Comparison of ENCODE assay signal across 19 mouse cellular contexts in the genomic region with DNA sequence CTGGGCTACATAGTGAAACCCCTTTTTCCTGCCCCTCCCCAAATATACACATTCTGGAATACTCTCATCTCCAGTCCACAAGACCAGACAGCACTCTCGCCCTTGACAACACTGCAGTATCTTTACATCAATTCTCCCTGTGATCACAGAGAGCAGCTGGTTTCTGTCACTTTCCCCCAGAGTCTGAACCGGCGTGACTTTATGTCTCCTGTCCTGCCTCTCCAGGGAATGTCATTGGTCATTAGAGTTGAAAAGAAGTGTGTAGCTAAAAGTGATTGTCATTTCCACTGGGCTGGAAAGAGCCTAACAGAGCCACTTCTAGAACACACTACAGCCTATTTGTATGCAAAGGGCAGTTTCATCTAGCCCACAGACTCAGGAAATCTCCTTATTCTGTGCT. TPM values are rescaled to one million over a fixed set of nuclear protein-coding genes. Genes with fewer than 3 reads are reported as not detected.
DNase-seq lines count a peak whose midpoint lies in the region; ATAC-seq and TF ChIP-seq lines count a peak whose summit lies in the region.
"Had no signal": no experiment of that assay in that cellular context is flagged by ENCODE, and none has a peak within 500 bp of the region (broad histone marks: within the 10 kb centered on the region; RNA-seq: fewer than 3 reads in every experiment).

No protein-coding gene starts in this region.

- H3K4me2 ChIP-seq in kidney, embryonic 15.5 days, result no peak overlapping the region
- H3K4me2 ChIP-seq in lung, postnatal 0 days (replicated peaks; ENCODE audit: low read depth, low read length), result no peak overlapping the region
- no peak overlapping the region for H3K4me2 ChIP-seq in midbrain, postnatal 0 days (ENCODE audit: low read depth, low read length, poor library complexity, severe bottlenecking)
- H3K4me2 ChIP-seq: forebrain, embryonic 15.5 days; heart, embryonic 15.5 days; midbrain, embryonic 12.5 days had no signal

- ATAC-seq in kidney, embryonic 15.5 days (replicated peaks; ENCODE audit: low FRiP score), result 0 out of 2 replicates have a peak, but pooled peaks have one; percentile 52
- ATAC-seq in lung, postnatal 0 days, result peak; percentile 43; the same call in 1 of the 2 replicates
- ATAC-seq in midbrain, postnatal 0 days (ENCODE audit: low FRiP score), result no peak
- ATAC-seq: forebrain, embryonic 15.5 days; intestine, embryonic 16.5 days had no signal

- WGBS in kidney, embryonic 15.5 days, result 22% methylated on average over 3 of the region's 3 CpGs
- WGBS in lung, postnatal 0 days, result 50% methylated on average over 3 of the region's 3 CpGs
- 33% methylated on average over 3 of the region's 3 CpGs for WGBS in midbrain, postnatal 0 days

- 0 out of 2 replicates have a peak, but pooled peaks cover 3% of the 10 kb centered on the region for H3K4me1 ChIP-seq in kidney, embryonic 15.5 days
- no peaks in the 10 kb centered on the region for H3K4me1 ChIP-seq in lung, postnatal 0 days (ENCODE audit: insufficient read depth, low read depth, low read length)
- 0 out of 2 replicates have a peak, but pooled peaks cover 3% of the 10 kb centered on the region for H3K4me1 ChIP-seq in midbrain, postnatal 0 days (ENCODE audit: insufficient read depth, low read length)
- H3K4me1 ChIP-seq: heart, embryonic 15.5 days had no signal

- no peak for TF ChIP-seq CTCF in lung, postnatal 0 days (IDR thresholded peaks at IDR 0.05)
- TF ChIP-seq CTCF in brain, embryonic 14.5 days (IDR thresholded peaks at IDR 0.05; ENCODE audit: borderline replicate concordance, extremely low read depth, insufficient read depth, insufficient read length), result no peak
- no peak for TF ChIP-seq CTCF in midbrain, postnatal 0 days (IDR thresholded peaks at IDR 0.05)

- no peak overlapping the region; the same call in 1 of the 2 replicates for H3K27ac ChIP-seq in kidney, embryonic 15.5 days
- H3K27ac ChIP-seq in lung, postnatal 0 days (ENCODE audit: low read length), result no peak overlapping the region
- H3K27ac ChIP-seq in midbrain, postnatal 0 days (ENCODE audit: low read depth, low read length), result no peak overlapping the region
- H3K27ac ChIP-seq: forebrain, embryonic 15.5 days; heart, embryonic 15.5 days; liver, embryonic 14.5 days; macrophage; midbrain, embryonic 12.5 days had no signal

- H3K9ac ChIP-seq in kidney, embryonic 15.5 days, result no peak overlapping the region
- no peak overlapping the region for H3K9ac ChIP-seq in lung, postnatal 0 days (replicated peaks; ENCODE audit: low read depth)
- no peak overlapping the region for H3K9ac ChIP-seq in midbrain, postnatal 0 days (replicated peaks; ENCODE audit: low read length, poor library complexity, severe bottlenecking)
- H3K9ac ChIP-seq: forebrain, embryonic 15.5 days; heart, embryonic 15.5 days; liver, embryonic 14.5 days; midbrain, embryonic 12.5 days had no signal

- no peaks in the 10 kb centered on the region; the same call in 1 of the 2 replicates for H3K9me3 ChIP-seq in kidney, embryonic 15.5 days (replicated peaks)
- no peaks in the 10 kb centered on the region for H3K9me3 ChIP-seq in lung, postnatal 0 days (ENCODE audit: low read length)
- no peaks in the 10 kb centered on the region for H3K9me3 ChIP-seq in midbrain, postnatal 0 days (ENCODE audit: low read length)
- H3K9me3 ChIP-seq: forebrain, embryonic 15.5 days; heart, embryonic 15.5 days; midbrain, embryonic 12.5 days had no signal

- H3K27me3 ChIP-seq in kidney, embryonic 15.5 days, result no peaks in the 10 kb centered on the region
- no peaks in the 10 kb centered on the region for H3K27me3 ChIP-seq in lung, postnatal 0 days (replicated peaks; ENCODE audit: insufficient read depth, low read length)
- no peaks in the 10 kb centered on the region for H3K27me3 ChIP-seq in midbrain, postnatal 0 days (ENCODE audit: insufficient read depth, low read length)
- H3K27me3 ChIP-seq: forebrain, embryonic 15.5 days; heart, embryonic 15.5 days; midbrain, embryonic 12.5 days had no signal

- TF ChIP-seq POLR2A in brain, embryonic 14.5 days (IDR thresholded peaks at IDR 0.05; ENCODE audit: borderline replicate concordance, extremely low read depth, insufficient read depth, insufficient read length, poor library complexity, severe bottlenecking), result no peak

- no peak overlapping the region for H3K4me3 ChIP-seq in kidney, embryonic 15.5 days (replicated peaks)
- H3K4me3 ChIP-seq in lung, postnatal 0 days (ENCODE audit: low read depth, low read length), result no peak overlapping the region
- H3K4me3 ChIP-seq in midbrain, postnatal 0 days (ENCODE audit: low read depth, low read length), result no peak overlapping the region
- H3K4me3 ChIP-seq: forebrain, embryonic 15.5 days; heart, embryonic 15.5 days; midbrain, embryonic 12.5 days had no signal

- no peak for TF ChIP-seq EP300 in lung, postnatal 0 days (IDR thresholded peaks at IDR 0.05)

- no peak for DNase-seq in kidney, postnatal 14 days
- peak; percentile 51 for DNase-seq in lung, postnatal 0 days (ENCODE audit: low spot score)
- DNase-seq in lung, postnatal 14 days, result no peak
- DNase-seq in brain, embryonic 14.5 days (ENCODE audit: low read depth), result peak; percentile 57
- DNase-seq in midbrain, postnatal 0 days (ENCODE audit: low spot score), result peak; percentile 37
- no peak for DNase-seq in adrenal gland, postnatal 25 days
- DNase-seq: adrenal gland, adult 8-10 months; cerebellum, postnatal 10 days; gastrocnemius, postnatal 14 days; heart, postnatal 4 days; layer of hippocampus, postnatal 36 days; thymus, postnatal 25 days had no signal

- no peaks in the 10 kb centered on the region for H3K36me3 ChIP-seq in kidney, embryonic 15.5 days
- H3K36me3 ChIP-seq in lung, postnatal 0 days (ENCODE audit: insufficient read depth, low read length), result no peaks in the 10 kb centered on the region
- no peaks in the 10 kb centered on the region for H3K36me3 ChIP-seq in midbrain, postnatal 0 days (ENCODE audit: insufficient read depth, low read length)
- H3K36me3 ChIP-seq: forebrain, embryonic 15.5 days; heart, embryonic 15.5 days; midbrain, embryonic 12.5 days had no signal

RNA-seq across cellular contexts. Expression of a gene that starts 43.2 kb away (rescaled TPM):
- 31.1 and 35.2 TPM in 2 replicates for polyA plus RNA-seq in kidney, embryonic 15.5 days (2015; fragmentation: Nextera tagmentation; extraction: Ambion mirVana)
- polyA plus RNA-seq in lung, postnatal 0 days (2015; fragmentation: Nextera tagmentation; extraction: Ambion mirVana), result 33.2 and 37.7 TPM in 2 replicates
- polyA plus RNA-seq in brain, embryonic 14.5 days (2012; rRNA removed), result 10.2 and 11.7 TPM in 2 replicates
- 8.8 TPM in 2 replicates for total RNA-seq in midbrain, postnatal 0 days (2014; rRNA removed)
- polyA plus RNA-seq in midbrain, postnatal 0 days (2015; fragmentation: Nextera tagmentation; extraction: Ambion mirVana), result 19.2 and 20.2 TPM in 2 replicates
- total RNA-seq in adrenal gland, postnatal 25 days (2021), result 50.8 and 59.9 TPM in 2 replicates

Comparison
In these comparisons a context has a peak if more than half of its experiments do, and no peak if none do; other contexts are left out.
1. DNase-seq: peak in lung, postnatal 0 days (single experiment), brain, embryonic 14.5 days (single experiment) and midbrain, postnatal 0 days (single experiment); none in kidney, postnatal 14 days (single experiment), lung, postnatal 14 days (single experiment) and adrenal gland, postnatal 25 days (single experiment).